Mouse (Mus musculus) cerebellum, adult 2 months (tissue): ENCODE measurements around the gene Slc39a2. TPM values are rescaled to one million over a fixed set of nuclear protein-coding genes. Genes with fewer than 3 reads are reported as not detected.
"Not testable (repeated sequence)": the region's sequence is repeated elsewhere in the genome, so short reads cannot be mapped to it uniquely, and the experiment has no call there.

Experiments used
- DNase-seq, 2 experiments: peaks; one replicate each; pipeline ENCODE4 v3.0.0; 2021
- H3K27ac ChIP-seq: fragments of 200-500 bp; 2 replicates; pipeline ENCODE4 v1.5.1; 2012; ENCODE audit warnings: low read length, control low read depth, inconsistent platforms; ENCODE audit not compliant: insufficient read depth
- H3K27me3 ChIP-seq: fragments of 200-500 bp; 2 replicates; pipeline ENCODE4 v1.6.1; 2012; ENCODE audit warnings: inconsistent platforms, mild to moderate bottlenecking, low read length, moderate library complexity; ENCODE audit not compliant: control insufficient read depth, insufficient read depth
- H3K4me1 ChIP-seq: fragments of 200-500 bp; 2 replicates; pipeline ENCODE4 v1.6.1; 2011; ENCODE audit warnings: low read length; ENCODE audit not compliant: control insufficient read depth, insufficient read depth
- H3K4me3 ChIP-seq: fragments of 200-500 bp; replicated peaks from 2 replicates; pipeline ENCODE3; 2011; ENCODE audit warnings: mild to moderate bottlenecking, low read depth, low read length, control low read depth; ENCODE audit not compliant: insufficient read depth
- CTCF ChIP-seq: fragments of 200-500 bp; IDR thresholded peaks from 2 replicates; pipeline ENCODE4 v1.5.1; 2011; ENCODE audit warnings: low read depth, mild to moderate bottlenecking, control low read depth, low read length, moderate library complexity, borderline replicate concordance; ENCODE audit not compliant: insufficient read depth
- POLR2A ChIP-seq: fragments of 200-500 bp; IDR thresholded peaks from 2 replicates; pipeline ENCODE4 v1.6.1; 2011; ENCODE audit warnings: low read length, control low read depth, borderline replicate concordance; ENCODE audit not compliant: insufficient read depth
- WGBS: fragments of 180-500 bp; shearing (Covaris S2); methylation state at CpG from one replicate; pipeline ENCODE4 v1.1.7; 2018; 5-methylcytosine and 5-hydroxymethylcytosine counted together
- polyA plus RNA-seq: library from polyadenylated mRNA; depleted of rRNA; stranded (reverse); fragments of >200 nt; gene quantifications from 2 replicates; pipeline ENCODE4 v1.2.3, GENCODE M21; 2012

The Slc39a2 gene
- polyA plus RNA-seq, 1 experiment: 13.8 TPM

DNA sequence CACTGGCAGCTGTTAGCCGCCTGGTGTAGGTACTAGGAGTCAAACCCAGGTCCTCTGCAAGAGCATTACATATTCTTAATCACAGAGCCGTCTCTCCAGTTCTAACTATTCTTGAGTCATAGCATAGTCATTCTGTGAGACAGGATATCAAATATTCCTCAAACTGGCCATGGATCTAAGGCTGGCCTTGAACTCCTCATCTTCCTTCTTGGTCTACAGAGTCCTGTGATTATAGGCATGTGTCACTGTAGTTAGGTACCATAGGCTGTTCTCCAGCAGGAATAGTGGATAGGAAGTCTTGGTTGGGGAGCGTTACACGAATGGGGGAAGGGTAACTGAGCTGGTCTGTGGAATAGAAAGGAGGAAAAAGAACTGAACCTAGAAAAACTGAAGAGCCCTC, 23.9 kb downstream of the Slc39a2 start:
- no peak for TF ChIP-seq CTCF
- Histone ChIP-seq H3K4me3 (no peak overlapping the region), H3K27me3 (no peaks in the 10 kb centered on the region), H3K27ac (no peak overlapping the region), H3K4me1 (0 out of 2 replicates have a peak, but pooled peaks cover 3% of the 10 kb centered on the region)
- WGBS: 91% methylated on average over 4 of the region's 4 CpGs
- no peak for DNase-seq

GRCm38 (mm10) chr14:51918125-51918524, 25.4 kb downstream of the Slc39a2 start, which contains the start of gene Tppp2:
Gene Tppp2, plus strand, starts transcription at chr14:51918425.
- WGBS: 95% methylated on average over 4 of the region's 4 CpGs
- H3K4me1 ChIP-seq: 0 out of 2 replicates have a peak, but pooled peaks cover 3% of the 10 kb centered on the region
- H3K4me3 ChIP-seq: no peak within 1 kb of the TSS
- H3K27me3 ChIP-seq: no peaks in the 10 kb centered on the region
- TF ChIP-seq CTCF (no peak), POLR2A (no peak)
- no peak for DNase-seq
- H3K27ac ChIP-seq: no peak within 1 kb of the TSS

- Histone ChIP-seq H3K27me3 (no peaks in the 10 kb centered on the region), H3K27ac (no peak overlapping the region), H3K4me1 (0 out of 2 replicates have a peak, but pooled peaks cover 3% of the 10 kb centered on the region), H3K4me3 (no peak overlapping the region)
- no peak for DNase-seq
- TF ChIP-seq POLR2A (no peak), CTCF (no peak)
- WGBS: 59% methylated on average over 4 of the region's 4 CpGs
Observed at GRCm38 (mm10) chr14:51918966-51919365, 26.3 kb downstream of the Slc39a2 start.

GRCm38 (mm10) chr14:51921759-51922570, 29.3 kb downstream of the Slc39a2 start:
- Histone ChIP-seq H3K4me1 (no peaks in the 10 kb centered on the region), H3K4me3 (no peak overlapping the region), H3K27me3 (no peaks in the 10 kb centered on the region), H3K27ac (no peak overlapping the region)
- TF ChIP-seq POLR2A (no peak), CTCF (no peak)
- peak in 1 of 2 experiments; percentile 54 for DNase-seq
- 26% methylated on average over 16 of the region's 16 CpGs for WGBS

DNA sequence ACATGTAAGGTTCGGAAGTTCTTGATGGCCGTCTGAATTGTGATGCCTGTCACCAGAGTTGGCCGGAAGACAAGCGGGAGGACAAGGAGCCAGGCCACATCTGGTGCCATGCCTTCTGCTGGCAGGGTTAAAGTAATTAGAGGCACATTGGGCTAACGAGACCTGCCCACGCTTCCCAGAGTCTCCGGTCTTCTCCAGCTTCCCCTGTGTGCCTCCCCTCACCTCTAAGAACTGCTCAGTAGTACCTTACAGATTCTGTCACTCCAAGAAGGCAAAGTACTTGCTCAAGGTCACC, 29.8 kb downstream of the Slc39a2 start, which contains the start of gene Rnase13:
TSS of gene Rnase13 (minus strand) at position 203 of the 295 bp plus-strand sequence.
- no peak for DNase-seq
- WGBS: 35% methylated on average over 7 of the region's 7 CpGs
- no peak within 1 kb of the TSS for H3K27ac ChIP-seq

DNA sequence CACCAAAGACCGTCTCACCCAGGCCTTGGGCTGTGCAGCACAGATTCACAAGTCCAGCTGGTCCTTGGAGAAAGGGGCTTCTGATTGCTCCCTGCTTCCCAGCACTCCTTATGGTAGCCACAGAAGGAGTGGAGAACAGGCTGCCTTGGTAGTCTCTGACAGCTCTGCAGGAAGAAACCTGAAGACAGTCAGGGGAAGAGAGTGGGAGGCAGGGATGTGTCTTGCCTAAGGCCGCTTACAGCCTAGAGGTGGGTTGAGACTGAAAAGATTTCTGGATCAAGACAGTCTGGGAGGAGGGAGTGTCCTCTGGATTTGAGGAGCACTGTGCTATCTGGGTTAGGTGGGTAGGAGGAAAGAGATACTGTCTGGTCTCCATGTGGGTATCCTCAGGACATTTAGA, 30.2 kb downstream of the Slc39a2 start:
- no peak for TF ChIP-seq CTCF
- TF ChIP-seq POLR2A: no peak
- Histone ChIP-seq H3K4me3 (no peak overlapping the region), H3K27ac (no peak overlapping the region), H3K27me3 (no peaks in the 10 kb centered on the region), H3K4me1 (no peaks in the 10 kb centered on the region)
- DNase-seq: no peak
- 88% methylated on average over 2 of the region's 2 CpGs for WGBS

More for the DNA sequence above, 29.8 kb downstream of the Slc39a2 start, which contains the start of gene Rnase13:
- Histone ChIP-seq H3K4me1 (no peaks in the 10 kb centered on the region), H3K4me3 (no peak within 1 kb of the TSS), H3K27me3 (no peaks in the 10 kb centered on the region)
- TF ChIP-seq CTCF: no peak
- no peak for TF ChIP-seq POLR2A

DNA sequence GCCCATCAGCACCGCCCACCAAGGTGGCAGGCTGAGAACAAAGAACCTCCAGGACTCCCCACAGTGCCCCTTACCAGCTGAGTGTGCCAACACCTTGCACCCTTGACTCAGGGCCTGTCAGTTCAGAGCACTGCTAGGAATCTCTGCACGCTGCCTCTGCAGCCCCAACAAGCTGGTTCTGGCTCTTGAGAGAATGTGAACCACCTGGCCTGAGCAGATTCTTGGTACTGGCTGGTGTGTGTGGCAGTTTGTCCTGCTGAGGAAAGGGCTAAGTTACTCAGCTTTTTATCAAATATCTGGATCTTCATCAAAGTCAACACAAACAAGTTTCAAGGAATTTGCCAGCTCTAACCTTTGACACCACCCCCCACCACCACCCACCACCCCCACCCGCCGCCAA, 30.8 kb downstream of the Slc39a2 start:
- WGBS: 76% methylated on average over 4 of the region's 4 CpGs
- no peak for DNase-seq
- Histone ChIP-seq H3K4me3 (no peak overlapping the region), H3K27ac (no peak overlapping the region), H3K4me1 (no peaks in the 10 kb centered on the region), H3K27me3 (no peaks in the 10 kb centered on the region)
- TF ChIP-seq POLR2A (no peak), CTCF (no peak)

GRCm38 (mm10) chr14:51926930-51927329, 34.2 kb downstream of the Slc39a2 start:
- H3K27me3 ChIP-seq, H3K27ac ChIP-seq, H3K4me1 ChIP-seq, DNase-seq, H3K4me3 ChIP-seq: not testable (repeated sequence)
- WGBS: 93% methylated on average over 11 of the region's 11 CpGs
